Mouse (Mus musculus): ENCODE data around the gene Itgb8.

- TF ChIP-seq MYOD1 (IDR thresholded peaks at IDR 0.05; ENCODE audit: control insufficient read depth, insufficient read length, low read depth): no peak
- TF ChIP-seq MAX (IDR thresholded peaks at IDR 0.05): no peak
These were observed 33.4 kb upstream of the Itgb8 start for GRCm38 (mm10) chr12:119271964-119272363.

Data from C2C12 (cell line).